Comparison of ENCODE assay signal across 9 mouse cellular contexts in the genomic region with DNA sequence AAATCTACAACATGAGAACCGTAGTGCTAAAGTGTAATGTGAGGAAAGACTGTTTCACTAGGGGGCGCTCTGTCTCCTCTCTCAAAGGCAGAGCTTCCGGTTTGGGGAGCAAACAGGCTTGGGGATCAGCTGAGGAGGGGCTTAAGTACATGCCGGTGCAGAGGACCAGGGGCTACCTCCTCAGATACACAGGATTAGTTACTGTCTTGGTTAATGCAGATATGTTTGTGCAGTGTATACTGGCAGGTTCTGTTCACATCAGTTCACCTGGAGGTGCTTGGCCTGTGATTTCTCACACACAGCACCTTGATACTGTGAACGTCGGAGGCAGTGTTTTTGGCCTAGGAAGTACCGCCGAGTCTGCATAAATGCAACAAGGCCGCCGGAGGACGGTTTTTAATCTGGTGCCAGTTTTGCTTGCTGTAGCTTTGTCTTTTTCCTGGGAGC. TPM values are rescaled to one million over a fixed set of nuclear protein-coding genes. Genes with fewer than 3 reads are reported as not detected.
DNase-seq lines count a peak whose midpoint lies in the region; ATAC-seq and TF ChIP-seq lines count a peak whose summit lies in the region.
"Had no signal": no experiment of that assay in that cellular context is flagged by ENCODE, and none has a peak within 500 bp of the region (broad histone marks: within the 10 kb centered on the region; RNA-seq: fewer than 3 reads in every experiment).

No protein-coding gene starts in this region.

- no peak for ATAC-seq in G1E (ENCODE audit: extremely low read depth, insufficient number of reproducible peaks, low FRiP score, poor library complexity, severe bottlenecking)
- ATAC-seq in forebrain, embryonic 14.5 days, result peak; percentile 60
- peak; percentile 58; the same call in 1 of the 2 replicates for ATAC-seq in lung, embryonic 14.5 days (ENCODE audit: insufficient read depth)

- no peaks in the 10 kb centered on the region for H3K36me3 ChIP-seq in G1E (replicated peaks)
- H3K36me3 ChIP-seq in forebrain, embryonic 14.5 days (ENCODE audit: control insufficient read depth, insufficient read depth, low read length), result no peaks in the 10 kb centered on the region
- no peaks in the 10 kb centered on the region for H3K36me3 ChIP-seq in hindbrain, embryonic 10.5 days
- no peaks in the 10 kb centered on the region for H3K36me3 ChIP-seq in lung, embryonic 14.5 days (ENCODE audit: insufficient read depth)

- DNase-seq in G1E (ENCODE audit: low spot score), result peak; percentile 27
- peak; percentile 52 for DNase-seq in c-Kit-positive CD71-negative TER-119-negative erythroid progenitor cells, embryonic 14.5 days (ENCODE audit: low read depth)
- DNase-seq in forebrain, embryonic 14.5 days (ENCODE audit: low spot score), result peak; percentile 87
- DNase-seq in hindbrain, embryonic 10.5 days (ENCODE audit: low spot score), result peak; percentile 56
- DNase-seq in layer of hippocampus, adult 9-10 months (ENCODE audit: low spot score), result peak; percentile 59
- peak; percentile 88 for DNase-seq in lung, embryonic 14.5 days
- peak; percentile 59 for DNase-seq in retina, adult 2 months (ENCODE audit: low read depth, low spot score)
- peak; percentile 53 to 63 for DNase-seq in thymus, postnatal 36 days

- H3K27me3 ChIP-seq in G1E (ENCODE audit: insufficient read depth, low read length), result no peaks in the 10 kb centered on the region
- no peaks in the 10 kb centered on the region for H3K27me3 ChIP-seq in forebrain, embryonic 14.5 days (replicated peaks; ENCODE audit: control insufficient read depth, insufficient read depth, low read length)
- no peaks in the 10 kb centered on the region for H3K27me3 ChIP-seq in hindbrain, embryonic 10.5 days (ENCODE audit: insufficient read depth, poor library complexity, severe bottlenecking)
- no peaks in the 10 kb centered on the region for H3K27me3 ChIP-seq in lung, embryonic 14.5 days (ENCODE audit: insufficient read depth, low read length)

- no peak overlapping the region for H3K27ac ChIP-seq in forebrain, embryonic 14.5 days (ENCODE audit: low read depth, low read length)
- no peak overlapping the region for H3K27ac ChIP-seq in hindbrain, embryonic 10.5 days
- H3K27ac ChIP-seq in lung, embryonic 14.5 days (ENCODE audit: low read depth), result no peak overlapping the region
- H3K27ac ChIP-seq: macrophage had no signal

- peak; percentile 51 for TF ChIP-seq CTCF in G1E (IDR thresholded peaks at IDR 0.05; ENCODE audit: low read depth, low read length)
- peak; percentile 73 for TF ChIP-seq CTCF in lung, embryonic 14.5 days (IDR thresholded peaks at IDR 0.05; ENCODE audit: low read depth)

- no peak overlapping the region for H3K4me3 ChIP-seq in G1E (ENCODE audit: low read depth, low read length)
- H3K4me3 ChIP-seq in forebrain, embryonic 14.5 days (ENCODE audit: low read depth, low read length), result no peak overlapping the region
- H3K4me3 ChIP-seq in hindbrain, embryonic 10.5 days, result peak overlapping the region; percentile 31
- H3K4me3 ChIP-seq in lung, embryonic 14.5 days (ENCODE audit: low read depth, low read length), result no peak overlapping the region

- 22% methylated on average over 11 of the region's 11 CpGs for WGBS in forebrain, embryonic 14.5 days
- WGBS in hindbrain, embryonic 10.5 days, result 39% methylated on average over 11 of the region's 11 CpGs
- 26% methylated on average over 11 of the region's 11 CpGs for WGBS in lung, embryonic 14.5 days

- no peaks in the 10 kb centered on the region for H3K9me3 ChIP-seq in G1E (replicated peaks)
- no peaks in the 10 kb centered on the region for H3K9me3 ChIP-seq in forebrain, embryonic 14.5 days (replicated peaks; ENCODE audit: control insufficient read depth, low read length)
- H3K9me3 ChIP-seq in hindbrain, embryonic 10.5 days, result no peaks in the 10 kb centered on the region
- H3K9me3 ChIP-seq in lung, embryonic 14.5 days (ENCODE audit: low read depth, low read length), result no peaks in the 10 kb centered on the region

- H3K9ac ChIP-seq in forebrain, embryonic 14.5 days (ENCODE audit: low read length), result no peak overlapping the region
- no peak overlapping the region for H3K9ac ChIP-seq in lung, embryonic 14.5 days

- H3K4me1 ChIP-seq in G1E (ENCODE audit: insufficient read depth, low read depth, low read length), result peaks cover 28% of the 10 kb centered on the region
- H3K4me1 ChIP-seq in forebrain, embryonic 14.5 days (ENCODE audit: control insufficient read depth, insufficient read depth, low read length), result no peaks in the 10 kb centered on the region
- H3K4me1 ChIP-seq in hindbrain, embryonic 10.5 days (replicated peaks), result peaks cover 3% of the 10 kb centered on the region; the same call in 1 of the 2 replicates
- H3K4me1 ChIP-seq in lung, embryonic 14.5 days (ENCODE audit: insufficient read depth), result no peaks in the 10 kb centered on the region

- H3K4me2 ChIP-seq in forebrain, embryonic 14.5 days (ENCODE audit: low read length), result peak overlapping the region; percentile 21
- peak overlapping the region; percentile 45 for H3K4me2 ChIP-seq in lung, embryonic 14.5 days

RNA-seq across cellular contexts. Expression of gene Atg14, which starts 27.5 kb away (rescaled TPM):
- 8.1 and 10.9 TPM in 2 replicates for total RNA-seq in G1E (2014; fragmentation: Nextera tagmentation)
- 8.7 and 8.9 TPM in 2 replicates for total RNA-seq in G1E (2017)
- 1.8 and 2.3 TPM in 2 replicates for polyA plus RNA-seq in G1E (2012)
- polyA plus RNA-seq in forebrain, embryonic 14.5 days (2014; fragmentation: Nextera tagmentation; extraction: Ambion mirVana), result 17.7 and 22.6 TPM in 2 replicates
- 16.5 and 16.6 TPM in 2 replicates for polyA plus RNA-seq in hindbrain, embryonic 10.5 days (2016; fragmentation: Nextera tagmentation; extraction: Ambion mirVana)
- polyA plus RNA-seq in lung, embryonic 14.5 days (2014; fragmentation: Nextera tagmentation; extraction: Ambion mirVana), result 13.3 and 14.5 TPM in 2 replicates

RNA-seq across cellular contexts. Expression of gene Ktn1, which starts 50.3 kb away (rescaled TPM):
- 471 and 478 TPM in 2 replicates for total RNA-seq in G1E (2014; fragmentation: Nextera tagmentation)
- 153 and 206 TPM in 2 replicates for total RNA-seq in G1E (2017)
- 10.4 and 18.6 TPM in 2 replicates for polyA plus RNA-seq in G1E (2012)
- polyA plus RNA-seq in forebrain, embryonic 14.5 days (2014; fragmentation: Nextera tagmentation; extraction: Ambion mirVana), result 56.5 and 72.2 TPM in 2 replicates
- 44.3 and 62.6 TPM in 2 replicates for polyA plus RNA-seq in hindbrain, embryonic 10.5 days (2016; fragmentation: Nextera tagmentation; extraction: Ambion mirVana)
- 68.7 and 72.6 TPM in 2 replicates for polyA plus RNA-seq in lung, embryonic 14.5 days (2014; fragmentation: Nextera tagmentation; extraction: Ambion mirVana)

Comparison
In these comparisons a context has a peak if more than half of its experiments do, and no peak if none do; other contexts are left out.
1. DNase-seq: peak in every context shown above with its lines; median percentile 88 in lung, embryonic 14.5 days; 87 in forebrain, embryonic 14.5 days; 59 in layer of hippocampus, adult 9-10 months; 59 in retina, adult 2 months; 58 in thymus, postnatal 36 days; 56 in hindbrain, embryonic 10.5 days; 52 in c-Kit-positive CD71-negative TER-119-negative erythroid progenitor cells, embryonic 14.5 days; 27 in G1E.